Mouse (Mus musculus) hindlimb bud, embryonic 11.5 days (tissue): ENCODE data around the gene Acacb.

Experiments used
- DNase-seq: peaks from one replicate; pipeline ENCODE4 v3.0.0-alpha.2; 2012; ENCODE audit warnings: low read depth, low spot score; ENCODE audit errors: extremely low spot score

Gene Acacb

DNA sequence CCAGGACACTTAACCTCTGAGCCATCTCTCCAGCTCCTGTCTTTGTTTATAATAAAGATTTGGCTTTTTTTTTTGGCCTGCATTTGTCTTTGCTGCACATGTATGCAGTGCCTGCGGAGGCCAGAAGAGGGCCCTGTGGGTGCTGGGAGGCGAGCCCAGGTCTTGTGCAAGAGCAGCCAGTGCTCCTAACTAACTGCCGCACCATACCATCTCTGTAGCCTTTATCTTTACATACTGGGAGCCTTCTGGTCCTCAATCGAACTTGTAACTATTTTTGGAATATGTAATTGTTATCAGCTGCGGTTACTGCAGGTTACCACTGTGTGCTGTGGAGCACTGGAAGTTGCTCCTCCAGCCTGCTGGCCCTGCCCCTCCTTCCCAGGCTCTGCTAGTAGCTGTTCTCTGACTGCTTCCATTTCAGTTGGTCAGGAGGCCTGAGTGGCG, 12.2 kb upstream of the Acacb start:
- no peak for DNase-seq

DNA sequence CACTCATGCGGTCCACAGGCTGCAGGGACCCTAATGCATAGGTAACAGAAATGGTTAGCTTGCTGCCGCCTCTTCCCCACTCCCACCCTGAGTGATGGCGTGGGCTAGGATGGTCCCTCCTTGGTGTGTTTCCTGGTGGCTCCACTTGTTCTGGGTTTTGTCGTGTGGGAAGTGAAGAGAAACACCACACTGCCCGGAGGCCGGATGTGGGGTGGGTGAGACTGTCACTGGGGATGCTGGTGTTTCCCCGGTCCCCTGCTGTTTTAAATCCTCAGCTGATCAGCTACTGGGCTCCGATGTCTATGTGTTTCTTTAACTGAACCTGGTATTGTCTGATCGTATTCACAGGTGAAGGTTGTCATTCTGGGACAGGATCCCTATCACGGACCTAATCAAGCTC, 10.8 kb upstream of the Acacb start:
- DNase-seq, result no peak

DNA sequence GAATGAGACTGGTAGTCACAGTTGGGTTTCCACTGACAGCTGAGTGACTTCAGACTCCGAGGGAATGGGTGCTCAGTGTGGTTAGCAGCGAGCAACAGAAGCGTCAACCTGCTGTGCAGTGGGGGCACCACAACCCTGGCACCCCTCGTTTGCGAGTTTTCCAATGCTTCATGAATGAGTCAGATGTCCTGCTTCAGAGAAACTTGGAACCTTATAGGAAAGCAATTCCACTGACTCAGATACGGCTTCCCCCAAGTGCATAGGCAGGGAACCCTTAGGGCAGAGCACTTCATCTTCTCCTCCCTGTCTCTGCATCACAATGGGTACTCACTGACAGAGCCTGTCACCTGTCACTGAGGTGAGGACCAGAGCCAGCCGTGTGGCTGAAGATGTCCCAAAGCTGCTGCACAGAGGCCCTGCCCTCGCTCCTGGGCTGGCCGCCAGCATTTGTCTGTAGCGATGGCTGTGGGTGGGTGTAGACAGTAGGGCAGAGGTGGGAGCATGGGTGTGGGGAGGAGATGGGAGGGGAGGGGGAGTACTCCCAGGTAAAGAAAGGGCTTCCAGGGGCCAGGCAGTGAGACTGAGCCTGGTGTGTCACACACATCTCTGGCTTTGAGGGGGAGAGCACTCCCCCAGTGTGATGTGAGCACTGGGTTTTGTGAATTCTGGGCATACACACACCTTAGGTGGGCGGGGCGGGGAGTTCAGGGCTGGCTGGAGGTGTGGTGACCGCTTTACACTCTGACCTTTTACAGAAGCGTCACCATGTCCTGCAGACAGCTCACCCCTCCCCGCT, 8.7 kb upstream of the Acacb start:
- no peak for DNase-seq

DNA sequence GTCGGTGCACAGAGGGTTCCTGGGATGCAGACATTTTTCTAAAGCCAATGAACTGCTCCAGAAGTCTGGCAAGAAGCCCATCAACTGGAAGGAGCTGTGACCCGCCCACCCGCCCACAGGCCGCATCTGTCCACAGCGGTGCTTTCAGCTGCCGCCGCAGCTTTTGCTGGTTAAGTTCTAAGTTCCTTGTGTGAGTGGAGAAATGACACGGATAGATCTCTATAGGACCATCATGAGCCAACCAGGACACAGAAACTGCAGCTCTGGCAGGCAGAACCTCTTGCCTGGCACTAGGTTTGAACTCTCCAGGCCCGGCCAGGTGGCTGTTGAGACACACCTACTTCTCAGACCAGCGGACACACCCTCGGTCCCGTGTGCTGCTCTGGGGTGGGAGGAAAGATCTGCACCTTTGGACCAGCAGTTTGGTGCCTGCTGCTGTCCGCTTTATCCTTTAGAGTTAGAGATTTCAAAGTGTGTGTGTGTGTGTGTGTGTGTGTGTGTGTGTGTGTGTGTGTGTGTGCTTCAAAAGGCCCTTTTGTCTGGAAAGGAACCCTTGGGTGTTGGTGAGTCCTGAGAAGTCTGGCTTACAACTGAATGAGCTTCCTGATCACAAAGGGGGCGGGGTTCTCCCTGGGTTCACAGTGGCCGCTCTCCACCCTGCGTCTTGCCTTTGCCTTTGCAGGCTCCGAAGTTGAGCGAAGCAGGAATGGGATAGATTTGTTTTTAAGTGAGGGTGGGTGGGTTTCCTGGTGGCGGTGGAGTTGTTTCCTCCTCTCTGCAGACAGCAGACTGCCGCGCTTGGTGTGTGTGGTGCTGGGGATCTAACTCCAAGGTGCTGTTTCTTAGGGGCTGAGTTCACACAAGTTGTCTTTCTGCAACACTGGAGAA, 7.8 kb upstream of the Acacb start:
- DNase-seq, result no peak

DNA sequence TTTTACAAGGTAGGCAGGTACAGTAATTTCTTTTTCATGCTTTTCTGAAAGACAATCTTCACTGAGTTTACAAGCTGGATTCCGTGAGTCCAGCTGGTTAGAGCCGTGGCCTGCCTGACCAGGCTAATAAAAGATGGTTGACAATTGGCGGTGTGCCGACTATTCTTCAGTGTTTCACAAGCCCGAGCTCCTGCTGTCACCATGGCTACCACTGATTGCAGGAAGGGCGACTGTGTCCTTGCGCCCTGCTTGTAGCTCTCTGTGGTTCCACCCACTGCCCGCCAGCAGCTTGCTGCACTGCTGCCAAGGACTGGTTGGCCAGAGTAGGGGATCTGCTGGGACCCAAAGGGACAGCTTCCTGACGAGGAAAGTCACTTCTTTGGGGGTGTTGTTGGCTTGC, 7.2 kb upstream of the Acacb start:
- no peak for DNase-seq

DNA sequence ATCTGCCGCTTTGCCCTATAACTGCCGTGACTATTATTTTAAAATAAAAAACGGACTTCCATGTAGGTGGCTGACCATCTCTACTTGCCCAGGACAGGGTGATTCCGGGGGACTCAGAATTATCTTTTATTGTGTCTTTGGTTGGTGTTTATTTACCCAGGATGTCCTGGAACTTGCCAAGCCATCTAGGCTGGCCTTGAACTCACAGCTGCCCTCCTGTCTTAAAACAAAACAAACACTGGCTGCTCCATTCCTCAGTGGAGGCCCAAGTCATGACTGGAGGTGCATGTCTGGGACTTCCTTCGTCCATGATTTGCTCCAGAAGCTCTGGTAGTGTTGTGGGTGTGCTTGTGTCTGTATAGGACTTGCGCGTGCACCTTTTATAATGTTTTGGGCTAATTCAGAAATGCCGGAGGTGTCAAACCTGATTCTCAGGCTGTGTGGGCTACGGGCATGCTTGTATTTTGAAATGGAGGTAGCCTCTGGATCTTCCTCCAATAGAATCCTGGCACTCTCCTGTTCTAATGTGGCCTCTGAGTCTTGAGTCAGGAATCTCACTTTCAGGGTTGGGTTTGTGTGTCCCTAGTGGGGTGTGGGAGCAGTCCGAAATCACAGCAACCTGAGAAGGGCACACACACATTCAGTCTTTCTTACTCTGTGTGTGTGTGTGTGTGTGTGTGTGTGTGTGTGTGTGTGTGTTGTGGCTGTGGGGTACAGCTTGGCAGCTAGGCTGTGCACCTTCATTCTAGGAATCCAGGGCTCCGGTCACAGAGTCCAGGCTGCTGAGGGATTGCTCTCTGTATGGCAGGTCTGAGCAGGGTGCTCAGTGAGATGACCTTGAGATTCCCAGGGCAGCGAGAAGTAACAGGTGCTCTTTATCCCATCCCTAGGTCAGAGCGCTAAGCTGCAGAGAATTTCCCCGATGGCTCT, 973 bp downstream of the Acacb start:
- DNase-seq, result no peak

DNA sequence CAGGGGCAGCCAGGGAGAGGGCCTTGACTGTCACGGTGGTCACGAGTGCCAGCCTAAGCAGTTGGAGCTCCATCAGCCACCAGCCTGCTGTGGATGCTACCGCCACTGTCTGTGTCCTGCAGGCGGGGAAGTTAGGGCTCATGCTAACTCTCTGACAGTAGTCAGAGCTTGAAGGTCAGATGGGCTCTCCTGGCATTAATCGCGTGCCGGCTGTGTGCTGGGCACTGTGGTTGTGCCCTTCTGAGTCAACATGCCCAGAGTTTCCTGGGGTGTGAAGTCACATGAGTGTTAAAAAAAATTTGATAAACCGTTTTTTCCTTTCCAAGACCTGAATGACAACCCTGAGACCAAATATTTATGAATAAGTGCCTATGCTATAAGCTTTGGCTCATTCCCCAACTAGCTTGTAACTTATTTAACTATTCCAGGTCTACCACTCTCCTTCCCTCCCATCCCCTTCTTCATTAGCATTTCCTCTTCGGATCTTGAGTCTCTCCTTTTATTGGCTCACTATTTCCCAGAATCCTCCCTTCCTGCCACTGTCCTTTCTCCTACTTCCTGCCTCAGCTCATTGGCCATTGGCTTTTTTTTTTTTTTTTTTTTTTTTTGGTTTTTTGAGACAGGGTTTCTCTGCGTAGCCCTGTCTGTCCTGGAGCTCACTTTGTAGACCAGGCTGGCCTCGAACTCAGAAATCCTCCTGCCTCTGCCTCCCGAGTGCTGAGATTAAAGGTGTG, 6.2 kb downstream of the Acacb start:
- no peak for DNase-seq

DNA sequence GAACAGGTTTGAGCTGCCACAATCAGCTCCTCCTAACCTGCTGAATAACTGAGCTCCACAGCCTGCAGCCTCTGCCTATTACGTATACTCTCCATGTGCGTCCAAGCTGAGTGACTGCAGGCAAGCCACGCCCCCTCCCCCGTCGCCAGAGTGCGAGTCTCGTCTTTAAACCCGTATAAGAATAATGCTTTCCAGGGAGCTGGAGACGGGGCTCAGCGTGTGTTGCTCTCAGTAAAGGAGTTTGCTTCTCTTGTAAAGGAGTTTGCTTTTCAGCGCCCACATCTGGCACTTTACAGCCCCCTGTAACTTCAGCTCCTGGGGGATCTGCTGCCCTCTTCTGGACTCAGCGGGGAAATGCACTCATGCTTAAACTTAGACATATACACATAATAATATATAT, 7.2 kb downstream of the Acacb start:
- no peak for DNase-seq

DNA sequence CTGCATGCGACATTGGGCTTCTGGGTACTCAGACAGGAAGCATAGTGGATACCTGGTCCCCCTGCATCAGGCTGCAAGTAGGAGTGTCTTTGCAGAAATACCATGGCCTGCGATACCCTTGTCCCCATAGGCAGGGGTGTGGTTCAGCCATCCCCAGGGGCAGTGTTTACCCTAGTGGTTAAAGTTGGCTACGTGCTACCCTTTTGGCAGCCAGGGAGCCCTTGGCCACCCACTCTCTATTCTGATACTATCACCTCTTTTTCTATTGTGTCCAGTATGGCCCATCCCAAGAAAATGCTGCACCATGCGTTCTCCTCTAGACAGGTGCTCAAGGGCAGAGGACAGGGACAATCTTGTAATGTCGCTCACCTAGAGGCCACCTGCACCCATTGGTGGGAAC, 8.4 kb downstream of the Acacb start:
- no peak for DNase-seq

DNA sequence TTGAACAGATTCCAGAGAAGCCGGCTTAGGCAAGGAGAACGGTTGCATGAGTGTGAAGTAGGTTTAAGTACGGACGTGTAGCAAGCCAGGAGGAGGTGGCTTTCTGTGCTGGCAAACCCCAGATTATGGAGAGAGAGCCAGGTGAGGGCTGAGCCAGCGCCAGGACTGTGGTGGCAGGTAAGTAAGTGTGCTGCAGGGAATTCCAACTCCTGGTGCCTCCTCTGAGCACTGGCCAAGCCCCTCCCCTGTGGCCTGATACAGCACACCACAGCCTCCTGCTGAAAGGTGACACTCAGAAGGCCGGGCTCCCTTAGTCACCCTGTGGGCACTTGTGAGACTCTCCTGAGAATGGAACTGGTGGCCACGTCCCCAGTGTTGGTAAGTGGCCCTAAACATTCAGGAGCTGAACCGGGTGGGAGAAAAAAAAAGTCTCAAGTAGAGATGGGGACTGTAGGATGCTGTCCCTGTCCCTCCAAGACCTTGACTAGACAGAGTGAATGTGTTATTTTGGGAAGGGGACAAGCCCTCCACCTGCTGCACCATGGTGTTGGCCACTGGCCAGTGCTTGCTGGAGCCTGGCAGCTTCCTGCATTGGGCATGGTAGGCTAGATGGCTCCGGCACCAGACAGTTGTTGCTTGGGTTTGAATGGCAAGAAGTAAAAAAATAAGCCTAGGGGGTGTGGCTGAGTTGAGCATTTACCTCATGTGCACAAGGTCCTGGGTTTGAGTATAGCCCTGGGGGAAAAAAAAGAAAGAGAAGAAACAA, 9.0 kb downstream of the Acacb start:
- no peak for DNase-seq

DNA sequence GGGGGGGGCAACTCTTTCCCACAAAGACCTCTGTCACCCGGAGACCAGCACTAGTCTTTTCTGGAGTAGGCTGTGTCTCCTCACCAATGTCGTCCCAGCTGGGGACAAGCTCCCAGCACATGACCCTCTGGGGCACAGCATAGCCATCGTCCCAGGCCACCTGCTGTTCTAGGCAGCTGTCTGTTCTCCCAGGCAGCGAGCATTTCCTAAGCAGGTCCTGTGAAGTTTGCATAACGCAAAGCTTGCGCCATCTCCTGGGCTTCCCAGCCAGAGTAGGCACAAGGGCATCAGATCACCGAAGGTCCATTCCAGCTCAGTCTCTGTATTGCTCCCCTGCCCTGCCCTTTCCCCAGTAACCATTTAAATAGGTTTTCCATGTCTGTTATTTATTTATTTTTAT, 10.9 kb downstream of the Acacb start:
- DNase-seq, result no peak

DNA sequence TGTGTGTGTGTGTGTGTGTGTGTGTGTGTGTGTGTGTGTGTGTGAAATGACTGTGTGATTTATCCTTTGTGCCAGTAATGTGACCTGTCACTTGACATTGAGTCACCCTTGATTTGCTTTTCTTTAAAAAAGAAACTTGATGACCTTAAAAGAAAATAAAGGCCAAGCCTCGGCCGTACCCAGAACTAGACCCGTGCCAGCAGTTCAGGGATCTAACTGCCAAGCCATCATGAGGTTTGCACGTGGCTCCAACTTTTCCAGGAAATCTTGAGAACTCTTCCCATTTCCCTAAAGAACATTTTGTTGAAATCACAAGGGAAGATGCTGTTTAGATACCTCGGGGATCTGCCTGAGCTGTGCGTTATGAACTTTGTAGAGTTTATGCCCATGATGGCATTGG, 15.1 kb downstream of the Acacb start:
- DNase-seq, result no peak

DNA sequence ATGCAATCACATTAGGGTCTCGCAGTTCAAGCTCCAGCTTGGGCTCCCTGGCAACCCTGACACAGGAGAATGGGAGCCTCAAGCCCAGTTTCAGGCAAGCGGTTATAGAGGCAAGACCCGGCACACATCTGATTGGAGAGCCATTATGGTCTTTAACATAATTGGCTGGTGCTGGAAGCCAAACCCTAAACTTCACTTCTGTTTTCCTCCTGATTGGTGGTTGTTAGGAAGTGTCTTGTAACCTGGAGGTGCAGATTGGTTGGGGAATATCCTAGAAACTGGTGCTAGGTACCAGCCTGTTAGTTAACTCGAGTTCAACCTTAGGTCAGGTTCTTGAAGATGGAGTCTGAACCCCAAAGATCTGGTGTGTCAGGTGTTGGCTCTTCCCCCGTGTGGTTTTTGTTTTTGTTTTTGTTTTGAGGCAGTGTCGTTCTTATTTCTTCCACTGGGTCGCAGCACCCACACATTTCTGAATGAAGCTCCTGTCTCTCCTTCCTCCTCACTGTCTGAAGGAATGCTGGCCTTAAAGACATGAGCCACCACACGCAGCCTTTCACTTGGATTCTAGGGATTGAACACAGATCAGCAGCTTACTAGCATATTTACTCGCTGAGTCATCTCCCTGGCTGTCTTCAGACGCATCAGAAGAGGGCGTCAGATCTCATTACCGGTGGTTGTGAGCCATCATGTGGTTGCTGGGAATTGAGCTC, 15.9 kb downstream of the Acacb start:
- no peak for DNase-seq

DNA sequence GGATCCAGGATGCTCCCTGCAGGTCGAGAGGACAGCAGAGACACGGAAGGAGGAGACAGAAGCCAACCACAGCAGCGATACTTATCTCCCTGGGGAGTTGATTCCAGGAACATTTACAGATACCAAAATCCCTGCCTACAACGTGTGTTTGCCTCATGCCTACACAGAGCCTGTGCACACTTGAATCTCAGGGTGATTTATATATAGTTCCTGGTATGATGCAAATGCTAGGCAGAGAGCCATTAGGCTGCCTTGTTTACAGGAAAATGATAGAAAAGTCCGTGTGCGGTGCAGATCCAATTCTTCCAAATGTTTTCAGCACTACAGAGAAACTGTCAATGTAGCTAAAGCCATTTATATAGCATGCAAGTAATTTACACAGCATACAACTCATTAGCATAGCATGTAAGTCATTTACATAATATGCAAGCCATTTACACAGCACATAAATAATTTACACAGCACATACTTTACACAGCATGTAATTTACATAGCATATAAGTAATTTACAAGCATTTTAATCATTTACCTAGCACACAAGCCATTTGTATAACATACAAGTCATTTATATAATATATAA, 16.9 kb downstream of the Acacb start:
- DNase-seq, result no peak

DNA sequence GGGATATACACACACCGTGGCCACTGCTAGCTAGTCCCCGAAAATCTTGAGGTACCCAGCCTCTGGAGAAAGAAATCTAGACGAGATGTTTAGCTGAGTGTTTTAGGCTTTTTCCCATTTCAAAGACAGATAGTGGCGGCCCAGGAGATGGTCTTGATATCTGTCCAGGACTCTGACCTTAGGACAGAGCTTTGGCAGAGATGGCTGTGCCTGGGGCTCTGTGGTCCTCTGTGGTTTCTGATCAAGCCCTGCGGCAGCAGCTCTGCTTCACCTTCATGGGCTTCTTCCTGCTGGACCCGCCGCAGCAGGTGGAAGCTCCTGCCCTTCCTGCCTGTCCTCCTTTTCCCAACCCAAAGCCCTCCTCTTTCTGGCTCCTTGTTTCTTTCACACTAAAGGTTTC, 24.0 kb downstream of the Acacb start:
- DNase-seq, result no peak

DNA sequence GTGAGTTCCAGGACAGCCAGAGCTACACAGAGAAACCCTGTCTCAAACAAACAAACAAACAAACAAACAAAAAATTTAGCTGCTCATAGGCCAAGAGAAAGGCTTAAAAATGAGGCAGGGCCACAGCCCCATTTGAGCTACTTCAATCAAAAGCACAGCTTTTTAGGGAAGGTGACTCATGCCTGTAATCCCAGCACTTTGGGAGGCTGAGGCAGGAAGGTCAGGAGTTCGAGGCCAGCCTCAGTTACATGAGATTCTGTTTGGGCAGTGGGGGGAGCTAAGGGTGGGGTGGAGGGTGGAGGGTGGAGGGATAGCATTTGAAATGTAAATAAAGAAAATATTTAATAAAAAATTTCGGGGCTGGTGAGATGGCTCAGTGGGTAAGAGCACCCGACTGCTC, 26.6 kb downstream of the Acacb start:
- DNase-seq, result no peak

DNA sequence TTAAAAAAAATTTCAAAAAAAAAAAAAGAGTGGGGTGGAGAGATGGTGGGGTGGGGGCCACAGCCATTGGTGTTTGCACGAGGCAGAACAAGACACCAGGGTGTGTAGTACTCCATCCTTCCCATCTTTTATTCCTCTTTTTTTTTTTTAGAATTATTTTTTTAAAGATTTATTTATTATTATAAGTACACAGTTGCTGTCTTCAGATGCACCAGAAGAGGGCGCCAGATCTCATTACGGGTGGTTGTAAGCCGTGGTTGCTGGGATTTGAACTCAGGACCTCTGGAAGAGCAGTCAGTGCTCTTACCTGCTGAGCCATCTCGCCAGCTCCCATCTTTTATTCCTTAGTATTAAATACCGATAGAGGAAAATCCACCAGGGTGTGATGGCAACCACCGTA, 27.1 kb downstream of the Acacb start:
- DNase-seq, result no peak

DNA sequence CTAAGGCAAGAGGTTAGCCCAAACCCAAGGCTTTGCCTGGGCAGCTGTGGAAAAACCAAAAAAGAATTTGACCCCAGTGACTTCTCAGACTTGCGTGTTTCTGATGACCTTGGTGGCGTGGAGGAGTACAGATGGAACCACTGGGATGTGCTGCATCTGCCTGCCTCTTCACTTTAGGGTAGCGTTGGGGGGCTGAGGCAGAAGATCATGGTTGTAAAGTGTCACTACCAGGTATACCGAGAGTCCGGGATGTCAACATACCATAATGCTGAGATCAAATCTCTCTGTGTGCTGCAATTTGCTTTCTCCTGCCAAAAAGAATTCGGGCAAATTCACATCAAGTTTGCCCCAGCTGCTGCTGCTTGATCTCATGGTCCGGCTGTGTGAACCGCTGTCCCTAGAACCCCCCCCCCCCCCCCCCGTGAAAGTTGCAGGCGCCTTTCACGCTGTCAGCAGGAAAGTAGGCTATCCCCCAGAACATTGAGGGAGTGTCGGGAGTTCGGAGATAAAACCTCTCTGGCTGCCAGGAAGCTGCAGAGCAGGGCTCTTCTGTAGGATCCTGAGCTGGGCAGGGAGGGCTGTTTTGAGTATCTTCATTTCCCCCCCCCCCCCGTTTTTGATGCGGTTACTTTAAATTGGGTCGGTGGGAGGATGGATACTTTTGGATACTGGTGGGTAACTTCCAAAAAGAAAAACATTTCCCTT, 27.7 kb downstream of the Acacb start:
- no peak for DNase-seq
